Mouse (Mus musculus): ENCODE measurements around the gene Psmb2. TPM values are rescaled to one million over a fixed set of nuclear protein-coding genes. Genes with fewer than 3 reads are reported as not detected.

Psmb2 gene
- polyA plus RNA-seq, 1 experiment from 2014 or later, result 421 TPM

- peaks cover 21% of the 10 kb centered on the region for H3K4me1 ChIP-seq (ENCODE audit: control insufficient read depth, insufficient read depth, low read length)
- no peak overlapping the region for H3K4me2 ChIP-seq (ENCODE audit: low read depth, low read length)
- peaks cover 24% of the 10 kb centered on the region for H3K36me3 ChIP-seq (ENCODE audit: control insufficient read depth, insufficient read depth)
- 92% methylated on average over 8 of the region's 8 CpGs for WGBS
- no peaks in the 10 kb centered on the region for H3K9me3 ChIP-seq (replicated peaks; ENCODE audit: control insufficient read depth, low read length)
- H3K4me3 ChIP-seq (ENCODE audit: low read length), result no peak overlapping the region
- H3K27ac ChIP-seq (ENCODE audit: low read length), result no peak overlapping the region
- no peaks in the 10 kb centered on the region for H3K27me3 ChIP-seq (ENCODE audit: control insufficient read depth, insufficient read depth, low read length)
- no peak overlapping the region for H3K9ac ChIP-seq (ENCODE audit: low read length)
- ATAC-seq (replicated peaks; ENCODE audit: extremely low read depth, insufficient read depth, low FRiP score), result no peak
Observed at GRCm38 (mm10) chr4:126748381-126748780, 71.0 kb downstream of the Psmb2 start.

GRCm38 (mm10) chr4:126749553-126749952 is 72.1 kb downstream of the Psmb2 start:
- Histone ChIP-seq H3K27me3 (ENCODE audit: control insufficient read depth, insufficient read depth, low read length) (no peaks in the 10 kb centered on the region), H3K4me3 (ENCODE audit: low read length) (no peak overlapping the region), H3K27ac (ENCODE audit: low read length) (no peak overlapping the region), H3K36me3 (ENCODE audit: control insufficient read depth, insufficient read depth) (peaks cover 22% of the 10 kb centered on the region), H3K4me2 (ENCODE audit: low read depth, low read length) (no peak overlapping the region), H3K9ac (ENCODE audit: low read length) (no peak overlapping the region), H3K4me1 (ENCODE audit: control insufficient read depth, insufficient read depth, low read length) (peaks cover 25% of the 10 kb centered on the region), H3K9me3 (replicated peaks; ENCODE audit: control insufficient read depth, low read length) (no peaks in the 10 kb centered on the region)
- WGBS, result 88% methylated on average over 11 of the region's 11 CpGs
- no peak for ATAC-seq (replicated peaks; ENCODE audit: extremely low read depth, insufficient read depth, low FRiP score)

- no peak overlapping the region for H3K27ac ChIP-seq (ENCODE audit: low read length)
- no peaks in the 10 kb centered on the region for H3K27me3 ChIP-seq (ENCODE audit: control insufficient read depth, insufficient read depth, low read length)
- H3K9me3 ChIP-seq (replicated peaks; ENCODE audit: control insufficient read depth, low read length), result no peaks in the 10 kb centered on the region
- H3K4me1 ChIP-seq (ENCODE audit: control insufficient read depth, insufficient read depth, low read length), result peaks cover 26% of the 10 kb centered on the region
- H3K9ac ChIP-seq (ENCODE audit: low read length), result no peak overlapping the region
- WGBS, result 81% methylated on average over 26 of the region's 26 CpGs
- no peak overlapping the region for H3K4me2 ChIP-seq (ENCODE audit: low read depth, low read length)
- H3K36me3 ChIP-seq (ENCODE audit: control insufficient read depth, insufficient read depth), result peaks cover 16% of the 10 kb centered on the region
- no peak overlapping the region for H3K4me3 ChIP-seq (ENCODE audit: low read length)
- ATAC-seq (replicated peaks; ENCODE audit: extremely low read depth, insufficient read depth, low FRiP score), result no peak
Observed at GRCm38 (mm10) chr4:126750046-126750683, 72.7 kb downstream of the Psmb2 start.

- Histone ChIP-seq H3K4me2 (ENCODE audit: low read depth, low read length) (no peak overlapping the region), H3K9me3 (replicated peaks; ENCODE audit: control insufficient read depth, low read length) (no peaks in the 10 kb centered on the region), H3K27ac (ENCODE audit: low read length) (no peak overlapping the region), H3K9ac (ENCODE audit: low read length) (no peak overlapping the region), H3K27me3 (ENCODE audit: control insufficient read depth, insufficient read depth, low read length) (no peaks in the 10 kb centered on the region), H3K4me1 (ENCODE audit: control insufficient read depth, insufficient read depth, low read length) (peaks cover 26% of the 10 kb centered on the region), H3K36me3 (ENCODE audit: control insufficient read depth, insufficient read depth) (peaks cover 16% of the 10 kb centered on the region), H3K4me3 (ENCODE audit: low read length) (no peak overlapping the region)
- no peak for ATAC-seq (replicated peaks; ENCODE audit: extremely low read depth, insufficient read depth, low FRiP score)
- WGBS, result 74% methylated on average over 8 of the region's 8 CpGs
Observed at GRCm38 (mm10) chr4:126750863-126751555, 73.6 kb downstream of the Psmb2 start.

GRCm38 (mm10) chr4:126751556-126752023 is 74.2 kb downstream of the Psmb2 start:
- 59% methylated on average over 10 of the region's 10 CpGs for WGBS

GRCm38 (mm10) chr4:126752024-126752607 is 74.7 kb downstream of the Psmb2 start:
- peak overlapping the region; percentile 49 for H3K27ac ChIP-seq (ENCODE audit: low read length)
- peaks cover 30% of the 10 kb centered on the region for H3K4me1 ChIP-seq (ENCODE audit: control insufficient read depth, insufficient read depth, low read length)
- peak overlapping the region; percentile 82 for H3K4me3 ChIP-seq (ENCODE audit: low read length)
- peaks cover 9% of the 10 kb centered on the region for H3K36me3 ChIP-seq (ENCODE audit: control insufficient read depth, insufficient read depth)
- no peaks in the 10 kb centered on the region for H3K27me3 ChIP-seq (ENCODE audit: control insufficient read depth, insufficient read depth, low read length)
- H3K9me3 ChIP-seq (replicated peaks; ENCODE audit: control insufficient read depth, low read length), result no peaks in the 10 kb centered on the region
- WGBS, result 5% methylated on average over 13 of the region's 13 CpGs
- H3K9ac ChIP-seq (ENCODE audit: low read length), result peak overlapping the region; percentile 93
- ATAC-seq (replicated peaks; ENCODE audit: extremely low read depth, insufficient read depth, low FRiP score), result no peak
- H3K4me2 ChIP-seq (ENCODE audit: low read depth, low read length), result peak overlapping the region; percentile 100

More at GRCm38 (mm10) chr4:126751556-126752023, 74.2 kb downstream of the Psmb2 start:
- Histone ChIP-seq H3K9me3 (replicated peaks; ENCODE audit: control insufficient read depth, low read length) (no peaks in the 10 kb centered on the region), H3K9ac (ENCODE audit: low read length) (peak overlapping the region; percentile 93; the same call in 1 of the 2 replicates), H3K36me3 (ENCODE audit: control insufficient read depth, insufficient read depth) (peaks cover 11% of the 10 kb centered on the region), H3K4me3 (ENCODE audit: low read length) (peak overlapping the region; percentile 82; the same call in 1 of the 2 replicates), H3K4me1 (ENCODE audit: control insufficient read depth, insufficient read depth, low read length) (peaks cover 26% of the 10 kb centered on the region), H3K27ac (ENCODE audit: low read length) (no peak overlapping the region), H3K27me3 (ENCODE audit: control insufficient read depth, insufficient read depth, low read length) (no peaks in the 10 kb centered on the region), H3K4me2 (ENCODE audit: low read depth, low read length) (peak overlapping the region; percentile 100)
- ATAC-seq (replicated peaks; ENCODE audit: extremely low read depth, insufficient read depth, low FRiP score), result no peak

GRCm38 (mm10) chr4:126752608-126753141 is 75.2 kb downstream of the Psmb2 start:
- peak overlapping the region; percentile 100 for H3K4me2 ChIP-seq (ENCODE audit: low read depth, low read length)
- WGBS, result 1% methylated on average over 23 of the region's 23 CpGs
- peaks cover 30% of the 10 kb centered on the region for H3K4me1 ChIP-seq (ENCODE audit: control insufficient read depth, insufficient read depth, low read length)
- H3K27me3 ChIP-seq (ENCODE audit: control insufficient read depth, insufficient read depth, low read length), result no peaks in the 10 kb centered on the region
- no peaks in the 10 kb centered on the region for H3K9me3 ChIP-seq (replicated peaks; ENCODE audit: control insufficient read depth, low read length)
- no peak for ATAC-seq (replicated peaks; ENCODE audit: extremely low read depth, insufficient read depth, low FRiP score)
- H3K9ac ChIP-seq (ENCODE audit: low read length), result peak overlapping the region; percentile 93
- H3K36me3 ChIP-seq (ENCODE audit: control insufficient read depth, insufficient read depth), result peaks cover 6% of the 10 kb centered on the region
- peak overlapping the region; percentile 52 for H3K27ac ChIP-seq (ENCODE audit: low read length)
- peak overlapping the region; percentile 82 for H3K4me3 ChIP-seq (ENCODE audit: low read length)

GRCm38 (mm10) chr4:126753268-126754230 is 76.1 kb downstream of the Psmb2 start, which contains the start of the genes Ncdn and AU040320:
Ncdn (minus strand) TSS chr4:126753438.
AU040320 (plus strand) TSS chr4:126753544.
- ATAC-seq (replicated peaks; ENCODE audit: extremely low read depth, insufficient read depth, low FRiP score), result peak; percentile 99
- peaks cover 5% of the 10 kb centered on the region; the same call in 1 of the 2 replicates for H3K36me3 ChIP-seq (ENCODE audit: control insufficient read depth, insufficient read depth)
- H3K27ac ChIP-seq (ENCODE audit: low read length), result peak within 1 kb of the TSS; percentile 97
- no peaks in the 10 kb centered on the region for H3K9me3 ChIP-seq (replicated peaks; ENCODE audit: control insufficient read depth, low read length)
- no peaks in the 10 kb centered on the region for H3K27me3 ChIP-seq (ENCODE audit: control insufficient read depth, insufficient read depth, low read length)
- peak within 1 kb of the TSS; percentile 93 for H3K9ac ChIP-seq (ENCODE audit: low read length)
- H3K4me1 ChIP-seq (ENCODE audit: control insufficient read depth, insufficient read depth, low read length), result peaks cover 30% of the 10 kb centered on the region
- peak within 1 kb of the TSS; percentile 100 for H3K4me2 ChIP-seq (ENCODE audit: low read depth, low read length)
- WGBS, result under 1% methylated on average over 70 of the region's 71 CpGs
- H3K4me3 ChIP-seq (ENCODE audit: low read length), result peak within 1 kb of the TSS; percentile 82
